Mouse (Mus musculus): ENCODE data around the gene Dnah7a. TPM values are rescaled to one million over a fixed set of nuclear protein-coding genes. Genes with fewer than 3 reads are reported as not detected.
"Not testable (repeated sequence)": the region's sequence is repeated elsewhere in the genome, so short reads cannot be mapped to it uniquely, and the experiment has no call there.

The Dnah7a gene
- polyA plus RNA-seq, 1 experiment from 2014 or later = 7.2 TPM

- no peak overlapping the region for H3K4me2 ChIP-seq (replicated peaks)
- no peak for ATAC-seq (ENCODE audit: low FRiP score, low read depth)
- H3K4me3 ChIP-seq = no peak overlapping the region
- H3K4me1 ChIP-seq = no peaks in the 10 kb centered on the region
- H3K9ac ChIP-seq (replicated peaks) = no peak overlapping the region
- no peaks in the 10 kb centered on the region for H3K27me3 ChIP-seq
- H3K9me3 ChIP-seq = no peaks in the 10 kb centered on the region
- H3K36me3 ChIP-seq = no peaks in the 10 kb centered on the region
- 85% methylated on average over 2 of the region's 2 CpGs for WGBS
- H3K27ac ChIP-seq (replicated peaks) = no peak overlapping the region
These were observed 239.3 kb downstream of the Dnah7a start for GRCm38 (mm10) chr1:53467325-53467670.

DNA sequence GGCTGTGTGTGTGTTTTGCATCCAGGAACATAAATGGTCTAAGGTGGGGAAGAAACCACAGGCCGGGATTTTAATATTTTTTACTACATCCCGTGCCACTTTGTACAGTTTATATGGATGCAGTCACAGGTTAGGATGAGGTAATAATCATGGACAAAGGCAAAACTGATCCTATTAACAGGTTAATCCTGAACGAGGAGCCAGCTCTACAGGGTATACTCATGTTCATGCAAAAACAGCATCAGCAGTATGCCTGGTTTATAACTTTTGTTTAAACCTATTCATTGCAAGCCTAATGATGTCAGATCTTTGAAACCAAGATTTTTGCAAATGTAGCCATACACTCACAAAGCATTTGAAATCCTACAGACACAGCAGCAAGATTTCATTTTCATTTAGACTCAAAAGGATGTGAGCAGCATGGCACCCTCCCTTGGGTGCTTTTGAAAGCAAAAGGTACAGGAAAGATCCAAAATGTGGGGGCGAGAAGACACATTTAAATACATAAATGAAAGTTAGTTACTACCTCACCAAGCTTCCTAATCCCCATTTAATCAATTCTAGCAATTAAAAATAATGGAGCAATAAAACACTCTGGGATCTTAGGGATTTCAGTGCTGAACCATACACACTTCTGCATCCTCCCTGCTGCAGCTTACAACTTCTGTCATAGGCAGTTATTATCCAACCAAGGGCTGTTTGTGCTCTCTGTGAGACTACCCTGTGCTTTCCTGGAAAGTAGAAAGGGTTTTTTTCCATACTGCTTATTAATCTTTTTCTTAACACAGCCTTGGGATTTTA, 239.9 kb downstream of the Dnah7a start:
- ATAC-seq (ENCODE audit: low FRiP score, low read depth); H3K36me3 ChIP-seq; H3K9ac ChIP-seq (replicated peaks); H3K4me1 ChIP-seq; H3K27ac ChIP-seq (replicated peaks); H3K9me3 ChIP-seq; H3K27me3 ChIP-seq; H3K4me2 ChIP-seq (replicated peaks); H3K4me3 ChIP-seq: not testable (repeated sequence)
- WGBS = 77% methylated on average over 4 of the region's 4 CpGs

DNA sequence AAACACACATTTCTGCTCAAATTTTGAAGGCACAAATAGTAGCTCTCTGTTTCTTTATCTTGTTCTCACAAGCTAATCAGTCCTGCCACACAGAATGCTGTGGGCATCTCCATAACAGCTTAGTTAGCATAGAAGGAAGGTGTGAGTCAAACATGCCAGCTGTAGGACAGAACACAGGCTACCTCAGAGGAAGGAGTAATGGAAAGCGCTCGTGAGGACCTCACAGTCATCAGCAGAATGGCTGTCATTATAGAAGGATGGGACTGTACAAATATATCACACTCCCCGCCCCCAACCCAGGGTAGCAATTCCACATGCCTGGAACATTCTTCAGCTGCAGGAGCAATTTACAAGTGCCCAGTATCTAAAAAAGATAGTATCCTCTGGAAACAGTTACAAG, 267.4 kb downstream of the Dnah7a start:
- not testable (repeated sequence) for H3K4me3 ChIP-seq; H3K4me1 ChIP-seq; ATAC-seq (ENCODE audit: low FRiP score, low read depth); H3K9me3 ChIP-seq; H3K27me3 ChIP-seq; H3K36me3 ChIP-seq; H3K4me2 ChIP-seq (replicated peaks); H3K9ac ChIP-seq (replicated peaks); H3K27ac ChIP-seq (replicated peaks)
- WGBS = 84% methylated on average over 3 of the region's 3 CpGs

DNA sequence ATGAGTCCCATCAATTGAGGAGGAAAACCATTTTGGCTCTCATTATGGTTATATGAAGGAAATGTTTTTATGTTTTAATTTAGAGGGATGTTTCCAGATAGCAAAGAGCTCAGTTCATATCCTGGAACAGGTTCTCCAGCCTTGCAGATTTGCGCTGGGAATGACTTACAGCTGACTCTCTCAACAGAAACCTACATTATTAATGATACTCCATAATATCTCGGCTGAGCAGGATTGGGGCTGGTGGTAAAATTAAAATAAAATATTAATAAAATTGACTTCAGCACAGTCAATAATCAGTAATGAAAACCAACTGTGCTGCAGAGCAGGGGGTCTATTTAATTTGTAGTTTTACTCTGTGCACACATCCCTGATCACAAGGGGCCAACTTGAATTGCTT, 274.2 kb downstream of the Dnah7a start:
- not testable (repeated sequence) for H3K9ac ChIP-seq (replicated peaks); H3K4me2 ChIP-seq (replicated peaks); H3K27me3 ChIP-seq; H3K36me3 ChIP-seq; H3K4me3 ChIP-seq; H3K4me1 ChIP-seq; ATAC-seq (ENCODE audit: low FRiP score, low read depth); H3K27ac ChIP-seq (replicated peaks); H3K9me3 ChIP-seq
- 92% methylated on average over 2 of the region's 2 CpGs for WGBS

DNA sequence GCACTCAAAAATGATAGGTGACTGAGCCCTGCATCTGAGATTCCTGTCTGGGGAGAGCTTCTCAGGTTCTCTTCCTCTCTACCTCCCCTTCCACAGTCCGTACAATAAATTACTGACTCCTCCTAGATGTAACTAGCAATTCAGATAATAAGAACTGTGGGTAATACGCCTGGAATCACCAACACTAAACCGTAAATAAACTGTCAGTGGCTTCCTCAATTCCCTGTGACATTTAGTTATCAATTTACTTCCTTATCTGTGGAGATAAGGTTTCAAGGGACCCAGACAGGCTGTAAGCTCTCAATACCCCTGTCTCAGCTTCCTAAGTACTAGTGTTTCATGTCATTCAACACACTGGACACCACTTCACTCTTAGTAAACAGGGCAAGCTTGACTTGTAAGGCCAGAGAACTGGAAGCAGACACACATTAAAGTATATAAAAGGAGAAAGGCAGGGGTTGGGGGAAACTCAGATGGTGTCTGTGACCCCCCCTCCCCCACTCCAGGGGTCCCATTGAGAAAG, 300.7 kb downstream of the Dnah7a start:
- no peak overlapping the region for H3K4me2 ChIP-seq (replicated peaks)
- ATAC-seq (ENCODE audit: low FRiP score, low read depth) = no peak
- H3K4me3 ChIP-seq = no peak overlapping the region
- no peaks in the 10 kb centered on the region for H3K36me3 ChIP-seq
- H3K27me3 ChIP-seq = no peaks in the 10 kb centered on the region
- H3K9me3 ChIP-seq = no peaks in the 10 kb centered on the region
- H3K27ac ChIP-seq (replicated peaks) = no peak overlapping the region
- no peaks in the 10 kb centered on the region for H3K4me1 ChIP-seq
- H3K9ac ChIP-seq (replicated peaks) = no peak overlapping the region
- WGBS = 81% methylated on average over 3 of the region's 3 CpGs

GRCm38 (mm10) chr1:53393936-53394760, 312.4 kb downstream of the Dnah7a start:
- 0 out of 2 replicates have a peak overlapping the region, but pooled peaks have one; percentile 17 for H3K4me2 ChIP-seq (replicated peaks)

GRCm38 (mm10) chr1:53388762-53389161, 317.8 kb downstream of the Dnah7a start:
- Histone ChIP-seq H3K4me3 (no peak overlapping the region), H3K27me3 (no peaks in the 10 kb centered on the region), H3K4me2 (replicated peaks) (no peak overlapping the region), H3K36me3 (no peaks in the 10 kb centered on the region), H3K4me1 (no peaks in the 10 kb centered on the region), H3K9me3 (0 out of 2 replicates have a peak, but pooled peaks cover 5% of the 10 kb centered on the region), H3K27ac (replicated peaks) (no peak overlapping the region), H3K9ac (replicated peaks) (no peak overlapping the region)
- no peak for ATAC-seq (ENCODE audit: low FRiP score, low read depth)
- WGBS = 95% methylated on average over 13 of the region's 14 CpGs

More at GRCm38 (mm10) chr1:53393936-53394760, 312.4 kb downstream of the Dnah7a start:
- H3K9me3 ChIP-seq; H3K4me3 ChIP-seq; H3K27me3 ChIP-seq; H3K4me1 ChIP-seq; H3K9ac ChIP-seq (replicated peaks); H3K27ac ChIP-seq (replicated peaks); ATAC-seq (ENCODE audit: low FRiP score, low read depth); H3K36me3 ChIP-seq: not testable (repeated sequence)
- WGBS = 37% methylated on average over 21 of the region's 21 CpGs

GRCm38 (mm10) chr1:53384085-53384688, 322.4 kb downstream of the Dnah7a start:
- Histone ChIP-seq H3K27me3 (no peaks in the 10 kb centered on the region), H3K36me3 (no peaks in the 10 kb centered on the region), H3K4me2 (replicated peaks) (no peak overlapping the region), H3K9ac (replicated peaks) (no peak overlapping the region), H3K27ac (replicated peaks) (no peak overlapping the region), H3K4me1 (no peaks in the 10 kb centered on the region), H3K4me3 (no peak overlapping the region), H3K9me3 (0 out of 2 replicates have a peak, but pooled peaks cover 5% of the 10 kb centered on the region)
- 82% methylated on average over 6 of the region's 6 CpGs for WGBS
- ATAC-seq (ENCODE audit: low FRiP score, low read depth) = no peak

GRCm38 (mm10) chr1:53377731-53378130, 328.9 kb downstream of the Dnah7a start:
- Histone ChIP-seq H3K9ac (replicated peaks) (no peak overlapping the region), H3K4me1 (0 out of 2 replicates have a peak, but pooled peaks cover 3% of the 10 kb centered on the region), H3K4me3 (no peak overlapping the region), H3K9me3 (no peaks in the 10 kb centered on the region), H3K4me2 (replicated peaks) (no peak overlapping the region), H3K27ac (replicated peaks) (no peak overlapping the region), H3K36me3 (no peaks in the 10 kb centered on the region), H3K27me3 (no peaks in the 10 kb centered on the region)
- ATAC-seq (ENCODE audit: low FRiP score, low read depth) = no peak
- WGBS = 66% methylated on average over 3 of the region's 3 CpGs

DNA sequence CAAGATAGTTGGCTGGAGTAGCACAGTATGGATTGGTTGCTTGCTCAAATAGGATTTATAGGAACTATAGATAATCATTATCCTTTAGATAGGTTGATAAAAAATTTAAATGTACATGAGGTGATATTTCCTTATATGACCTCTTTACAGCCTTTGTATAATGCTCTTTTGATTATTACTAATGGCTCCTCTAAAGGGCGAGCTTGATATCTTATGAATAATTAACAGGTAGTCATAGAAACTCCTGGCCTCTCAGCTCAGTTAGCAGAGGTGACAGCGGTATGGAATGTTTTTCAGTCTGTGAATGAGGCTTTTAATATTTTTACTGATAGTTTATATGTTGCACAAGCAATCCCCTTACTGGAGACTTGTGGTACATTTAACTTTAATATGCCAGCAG, 330.6 kb downstream of the Dnah7a start:
- H3K9me3 ChIP-seq; H3K27me3 ChIP-seq; H3K27ac ChIP-seq (replicated peaks); H3K4me2 ChIP-seq (replicated peaks); H3K36me3 ChIP-seq; H3K4me3 ChIP-seq; ATAC-seq (ENCODE audit: low FRiP score, low read depth); H3K4me1 ChIP-seq; H3K9ac ChIP-seq (replicated peaks): not testable (repeated sequence)
- 89% methylated on average over 2 of the region's 2 CpGs for WGBS

DNA sequence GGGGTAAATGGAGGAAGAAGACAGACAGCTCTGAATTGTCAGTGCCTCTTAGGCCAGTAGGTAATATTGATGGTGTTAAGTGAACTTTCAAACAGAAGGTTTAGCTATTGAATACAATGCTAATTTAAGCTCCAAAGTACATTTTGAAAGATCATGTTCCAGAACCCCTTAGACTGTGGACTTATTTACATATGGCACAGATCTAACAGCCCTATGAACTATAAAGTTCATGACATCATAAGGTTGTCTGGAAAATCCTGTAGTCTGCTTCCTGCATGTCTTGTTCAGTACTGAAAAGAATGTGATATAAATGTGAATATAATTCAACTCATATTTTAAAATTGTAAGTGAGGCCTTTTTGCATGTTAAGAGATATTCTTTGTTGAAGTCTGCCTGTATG, 347.6 kb downstream of the Dnah7a start:
- ATAC-seq (ENCODE audit: low FRiP score, low read depth) = no peak
- Histone ChIP-seq H3K4me1 (no peaks in the 10 kb centered on the region), H3K4me3 (no peak overlapping the region), H3K27ac (replicated peaks) (no peak overlapping the region), H3K27me3 (no peaks in the 10 kb centered on the region), H3K9ac (replicated peaks) (no peak overlapping the region), H3K4me2 (replicated peaks) (no peak overlapping the region), H3K9me3 (0 out of 2 replicates have a peak, but pooled peaks cover 4% of the 10 kb centered on the region), H3K36me3 (no peaks in the 10 kb centered on the region)

Measured in midbrain, embryonic 12.5 days (tissue).